Mouse (Mus musculus) cerebellum, adult 2 months (tissue): ENCODE measurements around the gene E330021D16Rik.

Source experiments
- CTCF ChIP-seq: fragments of 200-500 bp; IDR thresholded peaks from 2 replicates; pipeline ENCODE4 v1.5.1; 2011; ENCODE audit warnings: low read depth, mild to moderate bottlenecking, control low read depth, low read length, moderate library complexity, borderline replicate concordance; ENCODE audit not compliant: insufficient read depth
- POLR2A ChIP-seq: fragments of 200-500 bp; IDR thresholded peaks from 2 replicates; pipeline ENCODE4 v1.6.1; 2011; ENCODE audit warnings: low read length, control low read depth, borderline replicate concordance; ENCODE audit not compliant: insufficient read depth

DNA sequence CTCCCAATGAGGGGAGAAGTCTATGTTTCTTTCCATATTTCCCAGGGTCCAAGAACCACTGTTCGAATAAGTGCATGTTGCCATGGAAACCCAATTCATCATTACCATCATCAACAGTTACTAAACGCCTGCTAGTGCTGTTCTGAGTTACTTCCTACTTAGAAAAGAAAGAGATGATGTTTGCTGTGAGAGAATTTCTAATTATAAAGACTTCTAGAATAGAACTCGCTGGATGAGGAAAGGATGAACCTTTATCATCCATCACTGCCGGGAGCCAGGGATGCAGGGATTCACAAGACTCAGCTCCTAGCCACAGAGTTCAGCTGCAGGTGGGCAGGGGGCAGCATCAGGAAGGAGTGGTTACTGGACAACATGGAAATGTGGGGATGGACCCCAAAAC, 51.4 kb downstream of the E330021D16Rik start:
- no peak for TF ChIP-seq POLR2A
- no peak for TF ChIP-seq CTCF
